Comparison of ENCODE assay signal across 10 mouse cellular contexts in the genomic region with DNA sequence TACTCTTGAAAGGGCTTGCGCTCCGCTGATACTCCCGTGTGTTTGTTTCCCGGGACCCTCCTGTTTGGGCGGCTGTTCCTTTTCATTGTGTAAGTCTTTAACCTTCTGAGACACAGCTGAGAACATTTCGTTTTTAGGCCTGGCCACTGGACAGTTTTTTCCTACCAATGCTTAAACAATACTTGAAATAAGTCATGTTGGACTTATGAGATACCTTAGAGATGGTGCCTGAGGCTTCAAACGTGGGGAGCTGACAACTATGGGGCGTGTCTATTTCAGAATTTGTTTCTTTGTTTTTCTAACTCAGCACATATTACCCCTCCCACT.
DNase-seq lines count a peak whose midpoint lies in the region; ATAC-seq lines count a peak whose summit lies in the region.
"Had no signal": no experiment of that assay in that cellular context is flagged by ENCODE, and none has a peak within 500 bp of the region (broad histone marks: within the 10 kb centered on the region; RNA-seq: fewer than 3 reads in every experiment).

No protein-coding gene starts in this region.

- no peaks in the 10 kb centered on the region; the same call in 1 of the 2 replicates for H3K27me3 ChIP-seq in heart, embryonic 14.5 days (ENCODE audit: control insufficient read depth, insufficient read depth, low read length)
- H3K27me3 ChIP-seq in embryonic facial prominence, embryonic 12.5 days, result peaks cover 42% of the 10 kb centered on the region
- peaks cover 33% of the 10 kb centered on the region for H3K27me3 ChIP-seq in hindbrain, embryonic 13.5 days
- H3K27me3 ChIP-seq in midbrain, embryonic 12.5 days, result no peaks in the 10 kb centered on the region
- H3K27me3 ChIP-seq: megakaryocyte, embryonic 14.5 days had no signal

- H3K9me3 ChIP-seq in heart, embryonic 14.5 days (ENCODE audit: control insufficient read depth, low read length), result no peaks in the 10 kb centered on the region
- no peaks in the 10 kb centered on the region for H3K9me3 ChIP-seq in embryonic facial prominence, embryonic 12.5 days
- H3K9me3 ChIP-seq in hindbrain, embryonic 13.5 days, result peaks cover 3% of the 10 kb centered on the region; the same call in 1 of the 2 replicates
- H3K9me3 ChIP-seq in midbrain, embryonic 12.5 days, result no peaks in the 10 kb centered on the region

- no peak for ATAC-seq in heart, embryonic 14.5 days (ENCODE audit: insufficient number of reproducible peaks, insufficient read depth, low FRiP score, low read depth)
- no peak for ATAC-seq in embryonic facial prominence, embryonic 12.5 days (ENCODE audit: insufficient number of reproducible peaks, insufficient read depth, low FRiP score, low TSS enrichment)
- no peak for ATAC-seq in hindbrain, embryonic 13.5 days (ENCODE audit: low FRiP score)
- ATAC-seq in midbrain, embryonic 12.5 days (ENCODE audit: low FRiP score, low read depth), result no peak

- intact Hi-C loops in heart, postnatal 10 days (cut with DNase I), result no loop called here

- no peak for DNase-seq in heart, postnatal 10 days
- no peak for DNase-seq in right cerebral cortex, postnatal 10 days (ENCODE audit: low spot score in 2 of 2)
- DNase-seq in layer of hippocampus, adult 9-11 months, result no peak
- no peak for DNase-seq in yolk sac, embryonic 10.5 days (ENCODE audit: low spot score)
- DNase-seq: kidney, adult 18-20 months had no signal

- H3K27ac ChIP-seq in heart, embryonic 14.5 days (replicated peaks in 1 of 2; ENCODE audit: control insufficient read depth in 1 of 2, insufficient read depth in 1 of 2, low read depth in 2 of 2, low read length in 2 of 2), result no peak overlapping the region
- H3K27ac ChIP-seq in embryonic facial prominence, embryonic 12.5 days, result no peak overlapping the region
- H3K27ac ChIP-seq in hindbrain, embryonic 13.5 days, result no peak overlapping the region
- peak overlapping the region; percentile 91 for H3K27ac ChIP-seq in midbrain, embryonic 12.5 days (replicated peaks)

- H3K4me2 ChIP-seq in heart, embryonic 14.5 days (ENCODE audit: low read length), result peak overlapping the region; percentile 64
- H3K4me2 ChIP-seq in embryonic facial prominence, embryonic 12.5 days (replicated peaks), result peak overlapping the region; percentile 42
- peak overlapping the region; percentile 43 for H3K4me2 ChIP-seq in hindbrain, embryonic 13.5 days
- peak overlapping the region; percentile 48 for H3K4me2 ChIP-seq in midbrain, embryonic 12.5 days (replicated peaks)

- H3K36me3 ChIP-seq in heart, embryonic 14.5 days (ENCODE audit: control insufficient read depth, insufficient read depth, low read length), result no peaks in the 10 kb centered on the region
- H3K36me3 ChIP-seq in embryonic facial prominence, embryonic 12.5 days, result no peaks in the 10 kb centered on the region
- no peaks in the 10 kb centered on the region for H3K36me3 ChIP-seq in hindbrain, embryonic 13.5 days
- no peaks in the 10 kb centered on the region for H3K36me3 ChIP-seq in midbrain, embryonic 12.5 days

- H3K9ac ChIP-seq in heart, embryonic 14.5 days (ENCODE audit: low read length), result no peak overlapping the region
- H3K9ac ChIP-seq in embryonic facial prominence, embryonic 12.5 days, result no peak overlapping the region
- no peak overlapping the region for H3K9ac ChIP-seq in hindbrain, embryonic 13.5 days
- peak overlapping the region; percentile 43 for H3K9ac ChIP-seq in midbrain, embryonic 12.5 days (replicated peaks)

- peak overlapping the region in 1 of 2 experiments; percentile 32; a peak in 1 of 4 replicates for H3K4me3 ChIP-seq in heart, embryonic 14.5 days (ENCODE audit: control insufficient read depth in 1 of 2, insufficient read depth in 1 of 2, low read depth in 1 of 2, low read length in 2 of 2)
- peak overlapping the region; percentile 4; the same call in 1 of the 2 replicates for H3K4me3 ChIP-seq in embryonic facial prominence, embryonic 12.5 days
- H3K4me3 ChIP-seq in hindbrain, embryonic 13.5 days, result peak overlapping the region; percentile 17
- peak overlapping the region; percentile 12; the same call in 1 of the 2 replicates for H3K4me3 ChIP-seq in midbrain, embryonic 12.5 days
- H3K4me3 ChIP-seq: megakaryocyte, embryonic 14.5 days had no signal

- peaks cover 0 to 4% of the 10 kb centered on the region in 2 experiments; a peak in 2 of 4 replicates for H3K4me1 ChIP-seq in heart, embryonic 14.5 days (ENCODE audit: control insufficient read depth in 2 of 2, insufficient read depth in 2 of 2, low read length in 2 of 2)
- H3K4me1 ChIP-seq in embryonic facial prominence, embryonic 12.5 days, result 0 out of 2 replicates have a peak, but pooled peaks cover 7% of the 10 kb centered on the region
- peaks cover 36% of the 10 kb centered on the region for H3K4me1 ChIP-seq in hindbrain, embryonic 13.5 days (replicated peaks)
- H3K4me1 ChIP-seq in midbrain, embryonic 12.5 days, result peaks cover 45% of the 10 kb centered on the region
- H3K4me1 ChIP-seq: megakaryocyte, embryonic 14.5 days had no signal

- 47% methylated on average over 8 of the region's 8 CpGs for WGBS in heart, embryonic 14.5 days
- WGBS in embryonic facial prominence, embryonic 12.5 days, result 26% methylated on average over 8 of the region's 8 CpGs
- 26% methylated on average over 8 of the region's 8 CpGs for WGBS in hindbrain, embryonic 13.5 days
- WGBS in midbrain, embryonic 12.5 days, result 11% methylated on average over 8 of the region's 8 CpGs
